Mouse (Mus musculus) hindbrain, embryonic 12.5 days (tissue): ENCODE measurements around the gene Pkmyt1. TPM values are rescaled to one million over a fixed set of nuclear protein-coding genes. Genes with fewer than 3 reads are reported as not detected.

Experiments used
- ATAC-seq: fragments of 200-750 bp; cut with Nextera tagmentation; 2 replicates; pipeline ENCODE4 v1.8.0; 2017; ENCODE audit warnings: moderate TSS enrichment; ENCODE audit not compliant: low FRiP score
- H3K27ac ChIP-seq: fragments of 300-500 bp; sonication (generic); 2 replicates; pipeline ENCODE4 v1.5.1; 2016; ENCODE audit warnings: mild to moderate bottlenecking
- H3K27me3 ChIP-seq: fragments of 300-500 bp; sonication (generic); 2 replicates; pipeline ENCODE4 v1.6.1; 2016; ENCODE audit warnings: mild to moderate bottlenecking
- H3K36me3 ChIP-seq: fragments of 300-500 bp; sonication (generic); 2 replicates; pipeline ENCODE4 v1.6.1; 2016; ENCODE audit warnings: mild to moderate bottlenecking
- H3K4me1 ChIP-seq: fragments of 300-500 bp; sonication (generic); 2 replicates; pipeline ENCODE4 v1.6.1; 2016
- H3K4me2 ChIP-seq: fragments of 300-500 bp; sonication (generic); replicated peaks from 2 replicates; pipeline ENCODE4 v1.6.1; 2016; ENCODE audit warnings: mild to moderate bottlenecking
- H3K4me3 ChIP-seq: fragments of 300-500 bp; sonication (generic); 2 replicates; pipeline ENCODE4 v1.5.1; 2016; ENCODE audit warnings: mild to moderate bottlenecking
- H3K9ac ChIP-seq: fragments of 300-500 bp; sonication (generic); 2 replicates; pipeline ENCODE4 v1.6.1; 2016; ENCODE audit warnings: mild to moderate bottlenecking, moderate library complexity
- H3K9me3 ChIP-seq: fragments of 300-500 bp; sonication (generic); replicated peaks from 2 replicates; pipeline ENCODE4 v1.6.1; 2016; ENCODE audit warnings: mild to moderate bottlenecking
- WGBS: fragments of 180-500 bp; shearing (Covaris S2); methylation state at CpG from one replicate; pipeline ENCODE4 v1.1.7; 2016; 5-methylcytosine and 5-hydroxymethylcytosine counted together
- polyA plus RNA-seq: library from polyadenylated mRNA; unstranded; fragments of >200 nt; fragmentation: Nextera tagmentation; extraction: Ambion mirVana; gene quantifications from 2 replicates; pipeline ENCODE4 v1.2.1, GENCODE M21; 2016

Gene Pkmyt1
- polyA plus RNA-seq, 1 experiment from 2014 or later, result 31.2 TPM

- Histone ChIP-seq H3K4me2 (no peak overlapping the region), H3K9me3 (no peaks in the 10 kb centered on the region), H3K9ac (no peak overlapping the region), H3K36me3 (peaks cover 6% of the 10 kb centered on the region; the same call in 1 of the 2 replicates), H3K4me3 (no peak overlapping the region), H3K27ac (no peak overlapping the region), H3K27me3 (no peaks in the 10 kb centered on the region), H3K4me1 (peaks cover 4% of the 10 kb centered on the region; the same call in 1 of the 2 replicates)
- WGBS, result 82% methylated on average over 2 of the region's 2 CpGs
- no peak for ATAC-seq
Measured at GRCm38 (mm10) chr17:23777141-23777540, 51.0 kb downstream of the Pkmyt1 start.

GRCm38 (mm10) chr17:23778447-23778846 is 52.3 kb downstream of the Pkmyt1 start:
- no peaks in the 10 kb centered on the region for H3K9me3 ChIP-seq
- WGBS, result 68% methylated on average over 2 of the region's 2 CpGs
- H3K27ac ChIP-seq, result no peak overlapping the region
- H3K36me3 ChIP-seq, result peaks cover 6% of the 10 kb centered on the region; the same call in 1 of the 2 replicates
- peaks cover 4% of the 10 kb centered on the region; the same call in 1 of the 2 replicates for H3K4me1 ChIP-seq
- no peak overlapping the region for H3K9ac ChIP-seq
- no peak overlapping the region for H3K4me3 ChIP-seq
- H3K4me2 ChIP-seq, result no peak overlapping the region
- no peaks in the 10 kb centered on the region for H3K27me3 ChIP-seq
- no peak for ATAC-seq

GRCm38 (mm10) chr17:23783352-23783751 is 57.2 kb downstream of the Pkmyt1 start:
- no peak for ATAC-seq
- no peaks in the 10 kb centered on the region for H3K36me3 ChIP-seq
- H3K4me1 ChIP-seq, result no peaks in the 10 kb centered on the region; the same call in 1 of the 2 replicates

GRCm38 (mm10) chr17:23785561-23786471 is 59.7 kb downstream of the Pkmyt1 start, which contains the start of gene Flywch2:
TSS of gene Flywch2 (minus strand) at chr17:23786081.
- peak within 1 kb of the TSS; percentile 81 for H3K9ac ChIP-seq
- no peaks in the 10 kb centered on the region for H3K36me3 ChIP-seq
- H3K27me3 ChIP-seq, result no peaks in the 10 kb centered on the region
- peak; percentile 85 for ATAC-seq
- no peaks in the 10 kb centered on the region for H3K9me3 ChIP-seq
- peak within 1 kb of the TSS; percentile 59 for H3K4me3 ChIP-seq
- 2% methylated on average over 43 of the region's 43 CpGs for WGBS
- peak within 1 kb of the TSS; percentile 89 for H3K27ac ChIP-seq
- H3K4me2 ChIP-seq, result peak within 1 kb of the TSS; percentile 76
- H3K4me1 ChIP-seq, result peaks cover 10% of the 10 kb centered on the region

More at GRCm38 (mm10) chr17:23783352-23783751, 57.2 kb downstream of the Pkmyt1 start:
- H3K4me2 ChIP-seq, result no peak overlapping the region
- no peaks in the 10 kb centered on the region for H3K9me3 ChIP-seq
- H3K27ac ChIP-seq, result no peak overlapping the region
- no peak overlapping the region for H3K4me3 ChIP-seq
- no peak overlapping the region for H3K9ac ChIP-seq
- H3K27me3 ChIP-seq, result no peaks in the 10 kb centered on the region

Other genes with a start within 250 kb of the Pkmyt1 start
- gene Vmn2r117, start 246.6 kb upstream of the Pkmyt1 start, polyA plus RNA-seq, result not detected in 2 replicates
- gene Zfp213, start 162.1 kb upstream of the Pkmyt1 start, polyA plus RNA-seq, result 20.8 and 21.3 TPM in 2 replicates
- 24.9 and 26.1 TPM in 2 replicates for gene Zfp13, start 126.8 kb upstream of the Pkmyt1 start, polyA plus RNA-seq
- 0.46 and 0.93 TPM in 2 replicates for gene Zscan10, start 125.5 kb upstream of the Pkmyt1 start, polyA plus RNA-seq
- 1.9 and 2.3 TPM in 2 replicates for gene Mmp25, start 81.1 kb upstream of the Pkmyt1 start, polyA plus RNA-seq
- gene Bicdl2, start 65.8 kb upstream of the Pkmyt1 start, polyA plus RNA-seq, result 0.50 and 0.57 TPM in 2 replicates
- 65.5 and 69.0 TPM in 2 replicates for gene Hcfc1r1, start 52.7 kb upstream of the Pkmyt1 start, polyA plus RNA-seq
- 43.8 and 47.5 TPM in 2 replicates for gene Thoc6, start 52.5 kb upstream of the Pkmyt1 start, polyA plus RNA-seq
- 2.8 and 4.2 TPM in 2 replicates for gene Tnfrsf12a, start 48.9 kb upstream of the Pkmyt1 start, polyA plus RNA-seq
- gene Cldn6, start 47.1 kb upstream of the Pkmyt1 start, polyA plus RNA-seq, result 14.6 and 35.0 TPM in 2 replicates
- 5.5 and 14.6 TPM in 2 replicates for gene Cldn9, start 42.3 kb upstream of the Pkmyt1 start, polyA plus RNA-seq
- gene 1520401A03Rik, start 3.6 kb upstream of the Pkmyt1 start, polyA plus RNA-seq, result 0.21 and 1.2 TPM in 2 replicates
- 40.3 and 41.6 TPM in 2 replicates for gene Paqr4, start 14.5 kb downstream of the Pkmyt1 start, polyA plus RNA-seq
- 2.9 and 5.7 TPM in 2 replicates for gene Kremen2, start 19.5 kb downstream of the Pkmyt1 start, polyA plus RNA-seq
- 203 and 212 TPM in 2 replicates for gene Flywch1, start 45.3 kb downstream of the Pkmyt1 start, polyA plus RNA-seq
- 48.1 and 49.4 TPM in 2 replicates for gene Flywch2, start 59.7 kb downstream of the Pkmyt1 start, polyA plus RNA-seq
- 670 and 682 TPM in 2 replicates for gene Srrm2, start 64.2 kb downstream of the Pkmyt1 start, polyA plus RNA-seq
- 1,047 and 1,117 TPM in 2 replicates for gene Elob, start 102.8 kb downstream of the Pkmyt1 start, polyA plus RNA-seq
- 0.26 TPM in 1 of 2 replicates, not detected in the other for gene Prss33, start 109.7 kb downstream of the Pkmyt1 start, polyA plus RNA-seq
- gene Prss32, start 117.5 kb downstream of the Pkmyt1 start, polyA plus RNA-seq, result not detected in 2 replicates
- 0.72 and 1.3 TPM in 2 replicates for gene Prss41, start 117.8 kb downstream of the Pkmyt1 start, polyA plus RNA-seq
- not detected in 2 replicates for gene Prss21, start 141.7 kb downstream of the Pkmyt1 start, polyA plus RNA-seq
- gene Dcpp1, start 154.5 kb downstream of the Pkmyt1 start, polyA plus RNA-seq, result not detected in 2 replicates
- not detected in 2 replicates for gene Dcpp2, start 154.5 kb downstream of the Pkmyt1 start, polyA plus RNA-seq
- not detected in 2 replicates for gene Dcpp3, start 191.1 kb downstream of the Pkmyt1 start, polyA plus RNA-seq
- gene Sbp, start 215.3 kb downstream of the Pkmyt1 start, polyA plus RNA-seq, result not detected in 2 replicates
- gene Sbpl, start 228.9 kb downstream of the Pkmyt1 start, polyA plus RNA-seq, result not detected in 2 replicates